Comparison of ENCODE assay signal across 17 mouse cellular contexts in the genomic region with DNA sequence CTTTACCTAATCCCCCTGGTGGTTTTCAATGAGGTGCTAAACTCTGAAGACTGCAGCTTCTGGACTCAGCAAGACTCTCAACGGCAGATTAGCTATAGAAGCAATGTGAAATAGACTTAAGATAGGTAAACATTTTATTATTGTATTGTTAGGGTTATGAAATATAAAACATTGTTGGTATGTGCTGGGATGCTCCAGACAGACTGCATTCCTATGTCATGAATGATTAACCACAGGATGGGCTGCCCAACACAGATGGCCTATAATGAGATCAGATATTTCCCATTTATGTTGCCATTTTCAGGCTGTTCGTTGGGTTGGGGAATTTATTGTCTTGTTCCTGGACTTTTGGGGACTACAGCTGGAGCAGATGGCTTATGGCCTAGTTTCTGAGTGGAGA.
"Had no signal": no experiment of that assay in that cellular context is flagged by ENCODE, and none has a peak within 500 bp of the region (broad histone marks: within the 10 kb centered on the region; RNA-seq: fewer than 3 reads in every experiment).

No protein-coding gene starts in this region.

- H3K36me3 ChIP-seq: liver, embryonic 15.5 days; midbrain, embryonic 10.5 days; midbrain, embryonic 12.5 days; neural tube, embryonic 13.5 days; neural tube, embryonic 15.5 days had no signal

- H3K27me3 ChIP-seq: liver, embryonic 15.5 days; midbrain, embryonic 12.5 days; neural tube, embryonic 13.5 days; neural tube, embryonic 15.5 days had no signal

- H3K4me3 ChIP-seq: liver, embryonic 15.5 days; midbrain, embryonic 10.5 days; midbrain, embryonic 12.5 days; neural tube, embryonic 13.5 days; neural tube, embryonic 15.5 days had no signal

- H3K27ac ChIP-seq: liver, embryonic 15.5 days; midbrain, embryonic 10.5 days; midbrain, embryonic 12.5 days; neural tube, embryonic 13.5 days; neural tube, embryonic 15.5 days had no signal

- DNase-seq: lung, adult 18-20 months; lung, embryonic 14.5 days; lung, postnatal 10 days; lung, postnatal 4 days; midbrain, embryonic 14.5 days; right cerebral cortex, adult 18-20 months; right cerebral cortex, postnatal 25 days; right cerebral cortex, postnatal 4 days; spleen, adult 18-20 months; thymus, adult 18-20 months; thymus, postnatal 14 days; thymus, postnatal 36 days had no signal
